Mouse (Mus musculus) heart, postnatal 0 days (tissue): Measurements from ENCODE around the gene Trnau1ap.

Experiments used
- CTCF ChIP-seq: IDR thresholded peaks from 2 replicates; pipeline ENCODE4 v1.5.1; 2016; ENCODE audit warnings: antibody characterized with exemption, control low read depth, low read depth
- EP300 ChIP-seq: IDR thresholded peaks from 2 replicates; pipeline ENCODE4 v1.6.1; 2016; ENCODE audit warnings: antibody characterized with exemption, low read depth

DNA sequence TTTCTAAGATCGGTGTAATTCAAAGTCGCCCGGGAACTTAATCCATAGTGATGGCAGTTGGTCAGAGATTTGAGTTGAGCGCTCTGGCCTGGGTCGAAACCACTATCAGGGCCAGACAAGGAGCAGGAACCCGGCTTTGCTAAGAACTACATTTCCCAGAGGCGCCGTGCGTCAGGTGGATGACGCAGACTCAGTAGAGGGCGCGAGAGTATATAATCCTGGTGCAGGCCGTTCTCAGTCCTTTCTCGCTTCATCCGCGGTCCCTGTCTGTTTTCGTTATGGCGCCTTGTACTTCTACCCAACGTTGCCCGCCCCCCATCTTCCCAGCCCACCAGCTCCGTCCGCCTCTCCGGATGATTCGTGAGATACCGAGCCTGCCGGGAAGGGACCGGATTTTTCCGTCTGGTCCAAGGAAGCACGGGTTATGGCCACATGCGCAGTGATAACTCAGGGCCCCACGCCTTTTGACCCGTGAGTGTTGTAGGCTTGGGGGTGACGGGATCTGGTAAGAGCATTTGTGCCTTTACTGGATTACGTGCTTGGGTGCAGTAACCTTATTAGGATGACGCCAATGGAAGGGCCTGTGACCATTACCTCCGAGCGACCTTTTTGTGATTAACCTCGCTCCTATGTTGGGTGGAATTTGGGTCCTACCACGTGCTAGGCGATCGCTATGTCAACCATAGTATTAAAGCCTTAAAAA, 20.8 kb downstream of the Trnau1ap start:
- TF ChIP-seq EP300 (no peak), CTCF (no peak)
